Mouse (Mus musculus) frontal cortex, postnatal 10 days (tissue): ENCODE data around the gene Fnbp1.

ENCODE experiments used
- DNase-seq, 2 experiments: peaks; one replicate each; pipeline ENCODE4 v3.0.0; 2022; ENCODE audit warnings: low spot score in 2 of 2, mixed read lengths in 1 of 2

Gene Fnbp1

GRCm38 (mm10) chr2:31025458-31025857, 116.3 kb downstream of the Fnbp1 start:
- no peak for DNase-seq

GRCm38 (mm10) chr2:31024618-31025370, 117.0 kb downstream of the Fnbp1 start:
- DNase-seq = peak in 1 of 2 experiments; percentile 48

- DNase-seq = no peak
Observed at GRCm38 (mm10) chr2:31023940-31024339, 117.9 kb downstream of the Fnbp1 start.

- DNase-seq = no peak
Observed at GRCm38 (mm10) chr2:31020202-31020601, 121.6 kb downstream of the Fnbp1 start.

- no peak for DNase-seq
Observed at GRCm38 (mm10) chr2:31019011-31019410, 122.8 kb downstream of the Fnbp1 start.

- DNase-seq = no peak
Observed at GRCm38 (mm10) chr2:31018519-31018918, 123.3 kb downstream of the Fnbp1 start.

GRCm38 (mm10) chr2:31017625-31018317, 124.0 kb downstream of the Fnbp1 start:
- DNase-seq = no peak

GRCm38 (mm10) chr2:31013371-31014120, 128.3 kb downstream of the Fnbp1 start:
- DNase-seq = no peak

- no peak for DNase-seq
Observed at GRCm38 (mm10) chr2:31007208-31007607, 134.6 kb downstream of the Fnbp1 start.

GRCm38 (mm10) chr2:31006434-31006833, 135.4 kb downstream of the Fnbp1 start:
- DNase-seq = no peak

GRCm38 (mm10) chr2:31005453-31005852, 136.4 kb downstream of the Fnbp1 start:
- DNase-seq = no peak

GRCm38 (mm10) chr2:31002857-31003256, 139.0 kb downstream of the Fnbp1 start:
- DNase-seq = no peak

GRCm38 (mm10) chr2:30998443-30999260, 143.2 kb downstream of the Fnbp1 start:
- DNase-seq = no peak

- no peak for DNase-seq
Observed at GRCm38 (mm10) chr2:30995432-30995996, 146.3 kb downstream of the Fnbp1 start.

GRCm38 (mm10) chr2:30994853-30995252, 147.0 kb downstream of the Fnbp1 start:
- no peak for DNase-seq

GRCm38 (mm10) chr2:30990221-30990620, 151.6 kb downstream of the Fnbp1 start:
- no peak for DNase-seq

GRCm38 (mm10) chr2:30985111-30986020, 156.4 kb downstream of the Fnbp1 start:
- DNase-seq = peak in 1 of 2 experiments; percentile 26

- no peak for DNase-seq
Observed at GRCm38 (mm10) chr2:30983024-30983423, 158.8 kb downstream of the Fnbp1 start.

- DNase-seq = peak; percentile 99 to 100
Observed at GRCm38 (mm10) chr2:30981790-30982513, 159.9 kb downstream of the Fnbp1 start, which contains the start of the genes BC005624 and Usp20. Gene BC005624 (minus strand): TSS chr2:30982201. Gene Usp20 (plus strand): TSS chr2:30982279.
